Mouse (Mus musculus): Measurements from ENCODE around the gene Spx.

The Spx gene

GRCm38 (mm10) chr6:142424976-142425375, 11.7 kb downstream of the Spx start:
- no peak for DNase-seq (ENCODE audit: extremely low read depth, low read depth, low spot score)

DNA sequence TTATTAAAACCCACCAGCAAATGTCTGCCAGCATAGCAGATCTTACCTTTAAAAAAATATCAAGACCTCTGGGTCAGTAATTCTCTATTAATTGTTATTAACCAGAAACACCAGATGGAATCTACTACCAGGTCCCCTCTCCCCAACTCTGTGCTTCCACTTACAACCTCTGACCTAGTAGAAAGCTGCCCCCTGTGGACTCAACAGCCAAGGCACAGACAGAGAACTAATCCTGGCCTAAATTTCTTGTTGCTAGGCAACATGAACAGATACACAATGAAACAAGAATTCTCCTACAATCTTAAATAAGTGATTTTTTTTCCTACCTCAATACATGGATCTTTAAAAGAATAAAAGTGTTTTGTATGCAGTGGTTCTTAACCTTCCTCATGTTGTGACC, 15.8 kb downstream of the Spx start:
- no peak for DNase-seq (ENCODE audit: extremely low read depth, low read depth, low spot score)

DNA sequence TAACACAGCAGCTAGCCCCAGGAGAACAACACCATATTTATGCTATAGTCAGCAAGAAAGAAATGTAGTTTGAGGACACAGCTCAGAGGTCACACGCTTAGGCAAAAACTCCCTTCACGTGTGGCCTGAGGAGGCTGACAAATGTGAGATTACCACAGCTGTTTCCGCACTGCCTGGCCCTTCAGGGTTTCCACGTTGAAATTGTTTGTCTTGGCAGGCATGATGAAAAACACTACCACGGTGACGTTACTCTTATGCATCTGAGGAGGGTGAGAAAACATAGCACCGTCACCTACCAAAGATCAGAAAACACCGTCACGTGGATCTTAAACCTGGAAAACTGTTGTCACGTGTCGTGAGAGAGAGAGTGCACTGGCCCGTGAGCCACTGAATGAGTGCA, 38.1 kb downstream of the Spx start:
- DNase-seq (ENCODE audit: extremely low read depth, low read depth, low spot score), result no peak

DNA sequence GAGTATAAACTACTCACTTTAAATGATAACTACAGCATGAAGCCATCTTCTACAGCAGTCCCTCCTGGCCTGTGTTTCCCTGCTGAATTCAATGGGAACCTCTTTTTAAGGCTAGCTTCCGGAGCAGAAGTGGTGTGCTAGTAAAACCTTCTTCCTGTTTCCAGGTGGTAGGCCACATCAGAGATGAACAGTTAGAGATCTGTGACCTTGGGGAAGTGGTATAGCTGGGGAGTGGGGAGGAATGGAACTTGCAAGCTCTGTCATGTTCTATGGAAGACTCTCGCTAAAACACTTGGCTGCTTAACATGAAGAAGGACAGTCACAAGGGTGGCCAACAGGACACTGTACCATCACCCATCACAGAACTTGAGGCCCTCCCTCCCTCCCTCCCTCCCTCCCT, 40.1 kb downstream of the Spx start:
- no peak for DNase-seq (ENCODE audit: extremely low read depth, low read depth, low spot score)

DNA sequence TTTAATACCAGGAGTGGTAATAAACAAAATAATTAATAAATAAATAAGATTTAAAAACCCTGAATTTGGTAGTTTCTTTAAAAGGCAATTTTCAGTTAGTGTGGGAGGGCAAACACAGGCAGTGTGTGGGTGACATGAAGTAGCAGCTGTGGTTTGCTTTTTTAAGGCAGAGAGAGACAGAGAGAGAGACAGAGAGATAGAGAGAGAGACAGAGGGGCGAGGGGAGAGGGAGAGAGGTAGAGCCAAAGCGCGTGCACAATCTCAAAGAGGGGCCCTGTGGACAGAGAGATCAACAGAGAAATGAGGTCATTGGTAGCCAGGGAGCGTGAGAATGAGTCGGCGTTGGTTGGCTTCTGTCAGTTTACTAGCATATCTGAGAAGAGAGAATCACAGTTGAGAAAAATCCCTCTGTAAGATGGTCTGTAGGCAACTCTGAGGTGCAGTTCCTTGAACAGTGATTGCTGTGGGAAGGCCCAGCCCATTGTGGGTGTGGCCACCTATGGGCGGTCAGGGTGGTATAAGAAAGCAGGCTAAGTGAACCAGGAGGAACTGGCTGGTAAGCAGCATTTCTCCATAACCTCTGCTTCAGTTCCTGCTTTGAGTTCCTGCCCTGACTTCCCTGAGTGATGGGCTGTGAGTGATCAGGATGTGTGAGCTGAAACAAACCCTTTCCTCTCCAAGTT, 42.2 kb downstream of the Spx start:
- no peak for DNase-seq (ENCODE audit: extremely low read depth, low read depth, low spot score)

DNA sequence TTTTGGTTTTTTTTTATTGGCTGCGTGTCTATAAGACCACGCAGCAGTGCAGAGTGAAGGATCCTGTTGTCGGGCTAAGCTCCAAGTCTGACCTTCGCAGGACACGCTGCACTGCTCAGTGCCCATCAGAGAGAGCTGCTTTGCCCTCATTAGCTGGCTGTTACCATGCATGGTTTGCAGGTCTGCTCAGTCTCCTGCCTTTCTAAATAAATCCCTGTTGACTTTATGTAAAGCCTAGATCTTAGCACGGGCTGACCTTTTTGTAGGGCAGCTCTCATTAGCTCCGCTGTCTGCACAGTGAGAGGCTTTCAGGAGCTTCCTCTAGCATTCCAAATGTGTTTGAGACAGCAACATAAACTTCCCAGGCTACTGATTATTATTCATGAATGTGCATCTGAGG, 44.8 kb downstream of the Spx start:
- DNase-seq (ENCODE audit: extremely low read depth, low read depth, low spot score), result no peak

DNA sequence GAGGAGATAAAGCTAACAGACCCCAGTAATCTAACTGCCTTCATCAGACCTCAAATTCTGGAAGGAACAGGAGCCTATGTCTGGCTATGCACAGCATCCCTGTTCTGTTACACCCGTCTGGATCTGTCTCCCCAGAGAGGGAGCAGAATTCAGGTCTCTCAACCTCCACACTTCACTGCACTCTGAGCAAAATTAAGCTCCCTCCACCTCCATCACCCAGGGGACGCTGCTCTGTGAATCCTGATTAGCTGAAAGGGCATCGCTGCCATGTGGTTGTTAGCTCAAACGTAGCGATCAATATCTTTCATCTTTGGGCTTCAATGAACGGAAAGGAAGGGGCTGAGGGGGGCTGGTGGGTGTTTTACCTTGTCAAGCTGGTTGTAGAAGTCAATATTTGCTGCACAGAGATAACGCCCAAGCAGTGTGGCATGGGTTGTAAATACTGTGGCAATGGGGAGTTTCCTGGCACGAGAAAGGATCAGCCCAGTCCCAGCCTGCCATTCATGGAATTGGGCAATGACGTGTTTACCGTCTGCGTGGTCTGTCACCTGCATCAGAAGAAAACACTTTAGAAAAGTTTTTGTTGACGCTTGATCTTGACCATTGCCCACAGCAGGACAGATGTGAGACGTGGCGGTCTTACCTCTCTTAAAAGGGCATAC, 45.9 kb downstream of the Spx start:
- DNase-seq (ENCODE audit: extremely low read depth, low read depth, low spot score), result no peak

GRCm38 (mm10) chr6:142462194-142462593, 49.0 kb downstream of the Spx start:
- DNase-seq (ENCODE audit: extremely low read depth, low read depth, low spot score), result no peak
